Mouse (Mus musculus): ENCODE data around the gene Gm15097.
"Not testable (repeated sequence)": the region's sequence is repeated elsewhere in the genome, so short reads cannot be mapped to it uniquely, and the experiment has no call there.

Gene Gm15097

GRCm38 (mm10) chrX:149784173-149784572 lies at the start of gene Gm15097:
TSS of gene Gm15097 (plus strand) at chrX:149784473.
- not testable (repeated sequence) for DNase-seq (ENCODE audit: low spot score)

- DNase-seq (ENCODE audit: low spot score), result not testable (repeated sequence)
Observed at GRCm38 (mm10) chrX:149762853-149763252, 21.4 kb upstream of the Gm15097 start.

GRCm38 (mm10) chrX:149811178-149811577 lies 26.9 kb downstream of the Gm15097 start:
- DNase-seq (ENCODE audit: low spot score), result not testable (repeated sequence)
